Mouse (Mus musculus) R1 (cell line): Measurements from ENCODE around the gene Gm7735.
"Not testable (repeated sequence)": the region's sequence is repeated elsewhere in the genome, so short reads cannot be mapped to it uniquely, and the experiment has no call there.

Experiments
- DNase-seq: peaks from one replicate; pipeline ENCODE4 v3.0.0-alpha.2; 2018; ENCODE audit warnings: low read depth, low spot score

Gm7735 gene

DNA sequence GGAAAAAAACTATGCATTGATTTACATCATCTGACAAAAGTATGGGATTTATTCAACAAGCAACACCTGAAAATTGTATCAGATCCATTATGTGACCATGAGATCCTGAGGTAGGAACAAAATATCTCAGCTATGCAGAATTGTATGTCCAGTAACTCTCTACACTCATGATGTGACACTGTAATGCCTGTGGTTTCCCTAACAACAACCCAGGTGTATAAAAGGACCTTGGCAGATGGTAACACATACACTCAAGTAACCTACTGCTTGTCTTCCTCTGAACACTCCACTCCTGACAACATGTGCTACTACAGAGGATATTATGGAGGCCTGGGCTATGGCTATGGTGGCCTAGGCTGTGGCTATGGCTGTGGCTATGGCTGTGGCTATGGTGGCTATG is at the start of gene Gm7735:
TSS of gene Gm7735 (plus strand) at position 301 of the 400 bp plus-strand sequence.
- DNase-seq = not testable (repeated sequence)

DNA sequence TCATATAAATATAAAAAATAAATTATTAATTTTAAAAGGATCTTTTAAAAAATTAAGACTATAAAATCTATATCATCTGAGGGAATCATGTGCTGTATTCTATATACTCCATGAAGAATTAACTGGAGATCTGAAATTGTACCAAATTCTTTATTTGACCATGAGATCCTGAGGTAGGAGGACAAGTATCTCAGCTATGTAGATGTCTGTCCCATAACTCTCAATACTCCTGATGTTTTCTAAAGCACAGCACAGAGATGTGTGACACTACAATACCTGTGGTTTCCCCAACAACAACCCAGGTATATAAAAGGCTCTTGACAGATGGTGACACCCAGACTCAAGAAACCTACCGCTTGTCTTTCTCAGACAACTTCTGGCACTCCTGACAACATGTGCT is 28.7 kb upstream of the Gm7735 start, which contains the start of gene Gm6358:
TSS of gene Gm6358 (plus strand) at position 301 of the 400 bp plus-strand sequence.
- DNase-seq = no peak

DNA sequence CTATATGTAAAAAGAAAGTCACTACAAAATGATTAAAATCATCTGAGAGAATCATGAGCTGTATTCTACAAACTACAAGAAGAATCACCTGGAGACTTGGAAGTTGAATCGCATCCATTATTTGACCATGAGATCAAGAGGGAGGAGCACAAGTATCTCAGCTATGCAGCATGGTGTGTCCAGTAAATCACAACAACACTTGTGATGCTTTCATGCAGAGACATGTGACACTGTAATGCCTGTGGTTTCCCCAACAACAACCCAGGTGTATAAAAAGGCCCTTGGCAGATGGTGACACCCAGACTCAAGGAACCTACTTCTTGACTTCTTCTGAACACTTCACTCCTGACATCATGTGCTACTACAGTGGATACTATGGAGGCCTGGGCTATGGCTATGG is 18.5 kb upstream of the Gm7735 start, which contains the start of gene Gm10061:
TSS of gene Gm10061 (plus strand) at position 301 of the 400 bp plus-strand sequence.
- DNase-seq = no peak

DNA sequence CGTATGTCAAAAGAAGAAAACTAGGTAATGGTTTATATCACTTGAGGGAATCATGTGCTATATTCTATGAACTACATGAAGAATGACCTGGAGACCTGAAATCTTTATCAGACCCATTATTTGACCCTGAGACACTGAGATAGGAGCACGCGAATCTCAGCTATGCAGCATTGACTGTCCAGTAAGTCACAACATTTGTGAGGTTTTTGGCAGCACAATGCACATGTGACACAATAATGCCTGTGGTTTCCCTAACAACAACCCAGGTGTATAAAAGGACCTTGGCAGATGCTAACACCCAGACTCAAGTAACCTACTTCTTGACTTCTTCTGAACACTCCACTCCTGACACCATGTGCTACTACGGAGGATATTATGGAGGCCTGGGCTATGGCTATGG is 11.6 kb upstream of the Gm7735 start, which contains the start of gene Gm9789:
TSS of gene Gm9789 (plus strand) at position 301 of the 400 bp plus-strand sequence.
- DNase-seq = no peak

GRCm38 (mm10) chr16:89174435-89174834 is 5.1 kb downstream of the Gm7735 start, which contains the start of gene 1110057P08Rik:
TSS of gene 1110057P08Rik (plus strand) at chr16:89174735.
- no peak for DNase-seq

DNA sequence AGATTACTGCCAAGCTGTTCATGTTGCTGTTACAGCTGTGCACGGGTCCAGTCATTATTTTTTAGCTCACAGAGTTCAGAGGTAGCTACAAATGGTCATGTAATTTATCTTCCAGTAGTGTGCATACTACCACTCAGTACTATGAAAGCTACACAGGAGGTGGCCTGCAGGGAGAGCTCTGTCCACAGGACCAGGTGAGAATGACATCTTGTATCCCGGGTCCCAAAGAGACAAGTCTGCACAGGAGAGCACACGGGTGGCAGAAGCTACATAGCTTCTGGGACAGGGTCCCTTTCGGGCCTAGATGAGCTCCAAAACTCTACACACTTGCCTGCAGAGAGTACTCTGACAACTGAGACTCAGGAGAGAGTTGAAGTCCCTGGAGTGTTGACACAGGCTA is 19.3 kb downstream of the Gm7735 start:
- DNase-seq = peak; percentile 50

GRCm38 (mm10) chr16:89205561-89205960 is 36.3 kb downstream of the Gm7735 start, which contains the start of gene Krtap20-2:
TSS of gene Krtap20-2 (plus strand) at chr16:89205861.
- DNase-seq = no peak
